Mouse (Mus musculus) retina, embryonic 14.5 days (tissue): ENCODE measurements at regions not wholly inside any gene's neighbourhood (a gene's known extent, or its start where the extent isn't known, plus 50 kb on each side); places are given as distances from the start of the nearest gene placed in this dataset.
A peak's percentile ranks its signal among the peaks of the same experiment; 100 is the strongest.

Experiments used
- DNase-seq: peaks from one replicate; pipeline ENCODE4 v3.0.0-alpha.2; 2015; ENCODE audit warnings: low spot score

DNA sequence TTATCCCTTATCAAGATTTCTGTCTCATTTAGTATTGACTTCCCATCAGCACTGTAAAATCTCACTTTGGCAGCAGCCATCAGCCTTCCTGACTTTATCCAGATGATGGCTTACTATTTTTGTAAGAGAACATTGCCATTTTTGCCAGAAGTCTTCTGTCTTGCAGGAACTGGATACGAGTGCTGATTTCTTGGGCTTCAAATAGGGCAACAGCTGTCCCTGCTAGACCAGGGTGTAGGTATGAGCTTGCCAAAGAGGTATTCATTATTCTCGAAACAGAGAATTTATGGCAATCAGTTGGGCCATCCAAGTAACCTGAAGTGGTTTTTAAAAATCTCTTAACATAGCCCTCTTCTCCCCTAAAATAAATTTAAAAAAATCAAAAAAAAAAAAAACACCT lies 254.6 kb downstream of the 9330182O14Rik start:
- no peak for DNase-seq

DNA sequence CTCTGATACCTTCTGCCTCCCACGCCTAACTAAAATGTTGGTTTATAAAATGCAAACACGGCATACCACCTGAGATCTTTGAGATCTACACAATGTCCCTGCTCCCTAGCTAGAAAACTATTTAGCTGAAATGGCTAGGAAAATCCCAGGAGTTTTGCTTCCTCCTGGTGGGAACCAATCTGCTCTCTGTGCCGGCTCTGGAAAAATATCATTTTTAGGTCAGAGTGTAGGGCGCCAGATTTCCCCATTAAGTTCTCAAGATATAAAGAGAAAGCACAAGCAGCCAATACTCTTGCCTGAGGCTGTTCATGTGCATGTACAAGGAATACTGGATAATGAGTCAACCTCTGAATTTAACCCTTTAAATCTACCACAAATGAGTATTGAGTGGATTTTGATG lies 301.0 kb downstream of the 9330182O14Rik start:
- no peak for DNase-seq

DNA sequence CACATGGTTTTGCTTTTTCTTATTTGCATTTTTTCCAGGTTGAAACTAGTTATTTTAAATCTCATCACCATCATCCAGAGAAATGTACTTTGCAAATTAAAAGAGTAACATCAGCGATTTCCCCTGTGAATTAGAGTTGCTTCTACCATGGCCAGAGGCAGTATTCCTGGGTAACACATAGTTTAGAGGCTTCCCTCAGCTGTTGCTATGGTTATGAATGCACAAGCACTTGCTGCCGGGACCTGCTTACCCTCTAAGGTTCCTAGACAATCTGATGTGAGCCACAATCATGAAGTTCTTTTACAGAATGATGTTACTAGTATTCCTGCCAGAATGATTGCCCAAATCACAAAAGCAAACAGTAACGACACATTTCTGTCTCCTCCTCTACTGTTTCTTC lies 302.5 kb downstream of the 9330182O14Rik start:
- DNase-seq, result peak; percentile 18

DNA sequence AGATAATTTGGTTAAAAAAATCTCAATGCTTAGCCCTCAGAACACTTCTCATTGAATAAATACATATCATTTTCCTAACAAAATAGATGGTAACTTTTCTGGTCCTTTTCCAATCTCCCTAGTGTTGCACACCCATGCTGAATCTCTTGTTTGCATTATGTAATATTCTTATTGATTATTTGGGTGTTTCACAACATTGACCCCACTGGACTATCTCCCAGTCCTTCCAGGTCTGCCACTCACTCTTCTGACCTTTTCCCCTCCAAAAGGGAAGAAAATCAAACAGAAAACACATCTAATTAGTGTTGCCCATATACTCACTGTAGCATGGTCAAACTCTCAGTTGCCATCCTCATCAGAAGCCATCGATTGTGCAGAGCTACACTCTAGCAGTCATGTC lies 305.7 kb downstream of the 9330182O14Rik start:
- DNase-seq, result no peak

DNA sequence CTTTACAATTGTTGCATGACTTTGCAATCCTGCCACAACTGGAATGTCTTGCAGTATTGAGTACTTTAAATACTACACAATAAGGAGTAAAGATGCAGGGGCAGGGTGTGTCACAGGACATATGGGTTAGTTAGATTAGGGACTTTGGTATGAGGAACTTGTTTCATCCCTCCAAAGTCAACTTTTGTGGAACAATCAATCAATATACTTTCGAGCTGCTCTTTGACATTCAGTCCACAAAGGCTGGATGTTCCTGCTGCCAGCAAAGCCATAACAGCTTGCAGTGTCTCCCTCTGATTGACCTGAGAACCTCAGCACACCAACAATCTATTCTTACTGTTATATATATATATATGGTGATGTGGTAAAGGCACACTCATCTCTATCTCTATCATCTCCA lies 314.5 kb downstream of the 9330182O14Rik start:
- DNase-seq, result no peak

DNA sequence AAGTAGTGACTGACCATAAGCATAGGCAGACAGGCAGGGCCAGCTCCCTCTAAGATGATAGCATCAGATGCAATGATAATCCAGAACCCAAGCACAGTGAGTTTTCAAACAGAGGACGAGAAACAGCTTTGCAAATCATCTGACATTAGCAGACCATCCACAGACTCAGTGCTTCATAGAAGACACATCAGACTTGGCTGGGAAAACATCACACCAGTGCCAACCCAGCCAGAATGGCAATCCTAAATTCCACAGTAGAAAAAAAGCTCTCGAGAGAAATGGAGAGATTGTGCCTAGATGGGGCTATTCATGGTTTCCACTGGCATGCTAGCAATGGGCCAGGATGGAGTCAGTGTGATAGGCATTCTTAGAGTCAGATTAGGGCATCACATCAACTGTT lies 319.1 kb downstream of the 9330182O14Rik start:
- DNase-seq, result no peak

DNA sequence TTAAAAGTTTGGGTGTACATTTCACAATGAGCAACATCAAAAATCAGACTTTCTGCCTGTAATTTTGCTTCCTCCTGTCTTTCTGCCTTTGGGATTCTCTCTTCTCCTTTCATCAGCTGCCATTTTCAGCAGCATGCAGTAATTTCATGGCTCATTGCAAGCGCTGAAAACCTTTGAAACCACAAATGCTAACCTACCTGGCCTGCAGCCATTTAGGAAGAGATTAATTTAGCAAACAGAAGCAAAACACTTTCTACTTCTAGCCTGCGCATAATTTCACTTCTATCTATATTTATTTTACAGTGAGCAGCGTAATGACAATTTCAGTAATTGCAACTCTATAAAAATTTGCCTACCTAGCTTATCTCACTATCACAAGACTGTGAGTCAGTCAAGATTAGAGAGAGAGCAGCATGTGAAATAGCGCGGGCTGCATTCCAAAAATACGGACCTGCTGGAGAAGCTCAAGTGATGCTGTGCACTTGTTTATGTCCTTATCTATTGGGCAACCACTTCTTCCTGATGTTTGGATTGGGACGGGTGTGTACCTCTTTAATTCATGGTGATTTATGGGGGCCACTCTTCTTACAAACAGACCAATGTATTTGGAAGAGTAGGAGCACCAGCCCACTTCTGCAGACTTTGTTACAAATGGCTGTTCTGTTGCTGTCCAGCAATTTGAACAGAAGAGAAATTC lies 341.6 kb downstream of the 9330182O14Rik start:
- no peak for DNase-seq

DNA sequence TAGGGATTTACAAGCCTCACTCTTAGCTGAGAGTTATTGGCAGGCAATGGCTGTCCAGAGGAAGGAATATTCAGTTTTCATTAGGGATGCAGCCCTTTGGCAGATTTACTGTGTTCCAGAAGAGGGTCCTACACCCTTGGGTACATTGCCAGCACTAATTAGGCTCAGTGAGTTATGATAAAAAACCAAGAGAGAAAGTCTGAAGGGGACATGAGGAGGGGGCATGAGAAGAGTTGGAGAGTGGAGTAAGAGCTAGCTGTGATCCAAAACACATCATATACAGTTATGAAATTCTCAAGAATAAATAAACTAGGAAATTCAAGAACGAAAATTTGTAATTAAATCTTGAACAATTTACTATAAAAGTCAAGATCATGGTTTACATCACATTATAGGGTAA lies 346.2 kb downstream of the 9330182O14Rik start:
- DNase-seq, result no peak

DNA sequence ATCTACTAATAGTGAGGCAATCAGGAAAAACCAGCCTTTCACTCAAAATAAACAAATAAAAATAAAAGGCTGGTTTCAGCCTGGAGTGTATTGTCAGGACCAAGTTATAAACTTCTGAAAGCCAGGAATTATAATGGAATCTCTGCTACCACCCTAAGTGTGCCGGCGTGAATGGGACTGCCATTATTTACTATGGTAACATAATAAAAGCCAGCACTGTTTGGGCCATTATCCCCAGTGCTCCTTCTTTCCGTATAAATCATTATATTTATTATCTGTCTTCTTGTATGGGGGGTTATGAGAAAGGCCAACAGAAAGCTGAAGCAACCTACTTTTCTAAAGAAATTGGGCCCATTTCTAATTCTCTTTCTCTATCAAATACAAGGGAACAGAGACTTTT lies 347.1 kb downstream of the 9330182O14Rik start:
- no peak for DNase-seq

DNA sequence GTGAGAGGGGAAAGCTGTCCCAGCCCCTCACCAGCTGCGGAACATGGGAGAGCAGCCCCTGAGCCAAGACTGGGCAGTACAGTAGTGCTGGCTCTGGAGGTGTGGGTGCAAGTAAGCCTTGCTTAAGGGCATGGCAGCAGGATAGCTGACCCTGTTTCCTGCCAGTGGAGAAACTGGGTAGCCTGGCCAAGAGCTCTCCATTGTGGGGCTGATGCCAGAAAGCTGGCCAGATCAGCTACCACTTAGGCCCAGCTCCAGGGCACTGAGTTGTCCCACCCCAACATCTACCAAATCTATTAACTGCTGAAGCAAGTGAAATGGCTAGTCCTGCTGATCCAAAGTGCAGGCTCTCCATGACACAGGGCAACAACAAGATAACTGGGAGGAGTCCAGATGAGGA lies 351.8 kb downstream of the 9330182O14Rik start:
- DNase-seq, result no peak

DNA sequence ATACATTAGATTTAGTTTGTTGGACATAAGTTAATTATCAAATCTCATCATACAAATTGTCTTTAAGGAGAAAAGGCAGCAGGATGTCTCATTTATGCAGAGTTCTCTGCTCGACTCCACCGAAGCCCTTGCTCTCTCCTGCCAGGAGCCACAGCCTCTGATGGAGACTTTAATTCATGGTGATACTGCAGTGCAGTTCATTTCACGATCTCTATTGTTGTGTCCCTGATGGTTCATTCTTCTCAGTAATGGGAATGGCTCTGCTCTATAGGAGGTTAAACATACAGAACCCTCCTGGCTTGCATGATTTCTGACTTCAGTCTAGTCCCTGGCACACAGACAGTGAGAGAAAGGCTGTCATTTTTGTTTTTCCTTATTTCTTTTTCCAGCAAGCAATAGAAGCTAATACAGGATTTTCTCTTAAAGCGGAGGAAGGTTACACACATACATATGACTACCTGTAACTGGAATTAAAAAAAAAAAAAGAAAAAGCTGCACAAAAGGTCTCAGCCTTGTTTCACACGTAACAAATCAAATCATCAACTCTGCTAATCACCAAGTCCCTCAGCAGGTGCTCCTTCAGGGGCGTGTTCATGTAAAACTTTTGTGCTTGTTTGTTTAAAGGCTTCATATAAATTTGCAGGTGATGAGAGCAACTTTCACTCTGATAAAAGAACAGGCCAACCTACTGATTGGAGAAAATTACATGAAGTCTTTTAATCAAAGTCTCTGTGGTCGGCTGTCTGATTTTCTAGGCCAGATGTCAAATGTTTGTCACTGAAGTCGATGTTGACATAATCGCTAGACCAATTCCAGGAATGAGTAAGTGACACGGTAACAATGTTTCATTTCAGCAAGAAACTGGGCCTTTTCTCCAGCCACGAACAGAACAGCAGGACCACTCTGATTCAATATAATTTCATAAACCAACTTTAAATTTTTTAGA lies 367.3 kb downstream of the 9330182O14Rik start:
- peak; percentile 43 for DNase-seq

DNA sequence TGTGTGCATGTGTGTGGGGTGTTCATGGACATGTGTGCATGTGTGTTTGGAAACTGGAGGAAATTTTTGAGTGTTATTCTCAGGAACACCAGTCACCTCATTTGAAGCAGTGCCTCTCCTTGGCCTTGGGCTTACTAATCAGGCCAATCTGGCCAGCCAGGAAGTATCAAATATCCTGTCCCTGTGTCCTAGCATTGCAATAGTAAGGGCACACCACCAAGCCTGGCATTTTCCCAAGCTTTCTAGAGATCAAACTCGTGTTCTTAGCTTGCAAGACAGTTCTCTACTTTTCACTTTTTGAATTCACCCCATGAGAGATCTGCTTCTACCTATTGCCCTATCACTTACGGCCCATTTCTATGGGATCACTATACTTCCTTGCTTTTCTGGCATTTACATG lies 376.7 kb downstream of the 9330182O14Rik start:
- DNase-seq, result no peak

DNA sequence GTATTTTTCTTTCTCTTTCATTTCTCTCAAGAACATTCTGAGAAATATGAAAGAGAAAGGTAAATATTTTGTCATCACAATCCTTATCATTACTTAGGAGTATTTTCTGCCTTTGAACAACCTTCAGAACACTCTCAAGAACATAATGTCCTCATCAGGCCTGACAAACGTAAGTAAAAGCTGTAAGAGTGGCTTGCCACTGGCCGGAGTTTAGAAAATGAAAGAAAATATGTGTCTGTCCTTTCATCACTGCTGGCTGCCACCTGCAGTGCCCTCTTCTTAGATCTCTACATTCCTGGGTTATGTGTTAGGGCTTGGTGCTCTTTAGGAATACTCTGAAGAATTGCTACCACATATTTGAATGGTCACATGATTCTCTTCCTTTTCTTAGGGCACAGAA lies 390.2 kb downstream of the 9330182O14Rik start:
- no peak for DNase-seq

DNA sequence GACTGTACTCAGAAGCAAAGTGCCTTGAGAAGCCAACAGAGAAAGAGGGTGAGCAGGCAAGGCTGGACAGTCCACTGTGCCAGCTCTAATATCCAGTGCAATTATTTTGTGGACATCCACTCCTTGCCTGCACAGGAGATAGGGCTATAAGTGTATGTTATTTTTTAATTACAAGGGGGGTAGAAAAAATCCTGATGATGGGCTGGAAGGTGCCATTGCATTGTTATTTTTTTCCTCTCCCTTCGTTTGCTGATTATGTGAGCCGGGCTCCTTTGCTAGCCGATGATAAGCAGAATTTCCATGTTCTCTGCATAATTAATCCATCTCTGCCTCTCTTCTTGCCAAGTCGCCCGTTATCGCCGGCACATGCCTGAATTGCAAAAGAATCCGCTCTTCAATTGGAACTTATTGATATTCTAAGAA lies 399.3 kb downstream of the 9330182O14Rik start:
- DNase-seq, result no peak

DNA sequence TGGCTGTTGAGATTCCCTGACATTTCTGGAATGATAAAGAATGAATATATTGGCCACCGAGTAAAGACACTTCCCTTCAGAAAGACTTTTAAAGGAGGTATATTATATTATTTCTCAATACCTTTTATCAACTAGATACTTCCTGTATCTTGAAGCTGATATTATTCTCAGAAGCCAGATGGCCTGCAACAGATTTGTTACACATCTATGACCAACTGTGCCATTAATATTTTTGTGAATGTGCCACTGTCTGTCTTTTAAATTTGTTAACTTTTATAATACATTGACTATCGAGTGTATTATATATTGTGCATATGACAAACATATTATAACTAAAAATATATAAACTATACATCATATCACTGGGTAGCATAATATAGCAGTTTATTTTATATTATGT lies 427.5 kb downstream of the 9330182O14Rik start:
- DNase-seq, result no peak

DNA sequence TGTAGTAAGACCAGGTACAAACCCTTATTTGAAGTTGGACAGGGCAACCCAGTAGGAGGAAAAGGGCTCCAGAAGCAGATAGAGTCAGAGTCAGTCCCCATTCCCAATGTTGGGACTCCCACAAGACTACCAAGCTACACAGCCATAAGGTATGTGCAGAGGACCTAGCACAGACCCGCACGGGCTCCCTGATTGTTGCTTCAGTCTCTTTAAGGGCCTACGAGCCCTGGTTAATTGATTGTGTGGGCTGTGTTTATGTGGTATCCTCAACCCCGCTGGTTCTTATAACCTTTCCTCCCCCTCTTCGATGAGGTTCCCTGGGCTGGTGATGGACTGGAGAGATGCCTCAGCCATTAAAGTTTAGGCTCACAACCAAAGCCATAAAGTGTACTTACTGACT lies 431.6 kb downstream of the 9330182O14Rik start:
- DNase-seq, result no peak

DNA sequence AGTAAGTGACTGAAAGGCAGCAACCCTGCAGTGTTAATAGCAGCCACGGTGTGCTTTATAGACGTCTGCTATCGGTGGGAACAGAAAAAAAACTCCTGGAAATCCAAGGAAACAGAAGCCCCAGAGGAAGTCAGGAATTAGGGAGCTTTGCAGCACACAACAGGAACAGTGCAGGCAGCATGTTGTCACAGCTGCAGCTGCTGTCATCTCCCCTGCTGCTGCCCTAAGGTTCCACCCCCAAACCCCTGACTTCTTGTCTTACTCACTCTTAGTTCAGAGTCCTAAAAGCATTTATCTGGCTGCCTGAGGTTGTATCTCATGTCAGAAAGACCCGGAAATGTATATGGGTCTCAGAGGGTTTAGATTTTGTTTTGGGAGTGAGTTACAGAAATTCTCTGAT lies 432.3 kb downstream of the 9330182O14Rik start:
- no peak for DNase-seq

DNA sequence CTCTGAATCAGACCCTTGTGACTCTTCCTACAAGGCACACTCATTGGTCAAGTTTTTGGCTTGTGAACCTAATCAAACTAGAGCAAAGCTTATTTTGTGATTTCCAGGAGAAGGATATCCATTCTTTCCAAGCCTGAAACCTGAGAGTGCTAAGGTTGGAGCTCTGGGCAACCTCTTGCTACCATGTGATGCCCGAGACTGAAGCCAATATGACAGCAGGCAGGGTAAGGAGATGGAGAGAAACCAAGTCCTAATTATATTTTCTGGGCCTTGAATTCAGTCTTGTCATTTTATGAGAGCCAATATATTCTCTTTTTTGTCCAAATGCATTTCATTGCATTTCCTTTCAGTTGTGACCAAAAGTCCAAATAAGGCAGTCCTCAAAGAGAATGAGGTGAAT lies 434.5 kb downstream of the 9330182O14Rik start:
- DNase-seq, result no peak
